Mouse (Mus musculus) heart, adult 11 months (tissue): ENCODE measurements around the gene Heatr1.

Experiments
- DNase-seq: peaks from one replicate; pipeline ENCODE4 v3.0.0; 2022

Gene Heatr1

DNA sequence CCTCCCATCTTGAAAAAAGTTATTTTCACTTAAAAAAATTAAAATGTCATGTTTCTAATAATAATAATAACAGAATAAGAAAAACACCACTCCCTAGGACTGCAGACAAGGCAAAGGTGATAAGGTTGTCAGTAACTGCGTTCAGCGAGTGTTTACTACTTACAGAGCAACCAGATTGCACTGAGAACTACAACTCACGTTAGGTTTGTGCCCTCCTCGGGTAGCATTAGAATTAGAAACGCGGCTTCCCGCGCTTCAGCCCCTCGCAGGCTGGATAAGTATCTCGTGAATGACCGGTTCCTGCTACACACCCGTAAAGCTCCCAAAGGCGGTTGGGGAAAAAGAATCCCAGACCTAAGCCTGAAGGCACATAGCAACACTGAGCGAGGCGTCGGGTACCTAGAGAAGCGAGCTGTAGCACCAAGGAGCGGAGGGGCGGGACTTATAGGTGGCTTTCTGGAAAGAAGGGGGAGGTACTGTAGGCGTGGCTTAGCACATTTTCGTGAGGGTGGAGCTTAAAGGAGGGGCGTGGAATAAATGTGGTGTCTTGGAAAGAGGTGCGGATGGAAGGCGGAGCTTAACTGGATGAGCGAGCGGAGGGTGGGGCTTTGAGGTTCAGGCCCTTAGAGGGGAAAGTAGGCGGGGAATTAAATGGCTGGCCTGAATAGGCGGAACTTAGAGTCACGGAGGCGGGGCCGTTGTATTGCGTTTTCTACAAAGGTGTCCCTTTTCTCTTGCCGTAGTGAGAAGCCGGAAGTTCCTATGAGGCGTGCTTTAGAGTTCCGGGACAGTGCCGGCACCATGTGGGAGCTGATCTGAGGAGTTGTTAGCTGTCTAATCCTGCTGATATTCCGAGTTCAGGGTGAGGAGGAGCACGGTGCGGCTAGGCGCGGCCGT, at the start of gene Heatr1:
TSS of gene Heatr1 (plus strand) at position 419 of the 897 bp plus-strand sequence.
- DNase-seq, result peak; percentile 100

DNA sequence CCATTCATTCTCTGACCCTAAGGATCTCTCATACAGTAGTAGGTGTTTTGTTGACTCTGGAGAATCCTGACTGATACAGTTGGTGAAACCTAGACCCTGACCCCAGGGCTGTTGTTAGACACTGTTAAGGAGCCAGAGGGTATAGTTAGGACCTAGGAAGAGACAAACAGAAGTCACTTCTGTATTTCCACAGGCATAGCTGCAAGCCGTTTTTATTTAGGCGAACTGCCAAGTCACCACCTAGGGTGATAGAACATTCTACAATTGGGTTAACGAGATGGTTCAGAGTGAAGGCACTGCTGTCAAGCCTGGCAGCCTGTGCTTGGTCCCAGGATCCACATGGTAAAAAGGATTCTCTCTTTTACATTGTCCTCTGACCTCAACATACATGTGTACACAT, 48.0 kb upstream of the Heatr1 start:
- DNase-seq, result no peak

- DNase-seq, result no peak
Measured at GRCm38 (mm10) chr13:12349197-12349824, 45.5 kb upstream of the Heatr1 start.

- DNase-seq, result no peak
Measured at GRCm38 (mm10) chr13:12356184-12356583, 38.6 kb upstream of the Heatr1 start.

DNA sequence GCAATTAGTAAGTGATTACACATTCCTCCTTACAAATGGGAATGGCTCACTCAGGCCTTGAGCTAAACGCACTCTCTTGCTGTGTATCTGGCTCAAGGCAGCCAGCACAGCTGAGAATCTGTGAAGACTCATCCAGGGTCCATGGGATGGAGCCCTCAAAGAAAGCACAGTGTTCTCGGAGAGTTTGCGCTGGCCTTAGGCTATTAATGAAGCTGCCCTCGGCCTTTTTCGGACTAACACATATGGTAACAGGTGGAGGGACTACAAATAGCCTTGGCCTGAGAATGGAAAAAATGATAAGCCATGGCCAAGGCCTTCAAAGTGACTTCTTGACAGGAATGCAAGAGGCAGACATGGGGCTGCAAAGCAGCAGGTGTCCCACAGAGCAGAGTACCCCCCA, 37.3 kb upstream of the Heatr1 start:
- peak; percentile 90 for DNase-seq

- DNase-seq, result no peak
Measured at GRCm38 (mm10) chr13:12361486-12361885, 33.3 kb upstream of the Heatr1 start.

GRCm38 (mm10) chr13:12369041-12369621, 25.7 kb upstream of the Heatr1 start:
- peak; percentile 97 for DNase-seq

- peak; percentile 99 for DNase-seq
Measured at GRCm38 (mm10) chr13:12369930-12370329, 24.9 kb upstream of the Heatr1 start.

GRCm38 (mm10) chr13:12372755-12373154, 22.1 kb upstream of the Heatr1 start:
- no peak for DNase-seq

DNA sequence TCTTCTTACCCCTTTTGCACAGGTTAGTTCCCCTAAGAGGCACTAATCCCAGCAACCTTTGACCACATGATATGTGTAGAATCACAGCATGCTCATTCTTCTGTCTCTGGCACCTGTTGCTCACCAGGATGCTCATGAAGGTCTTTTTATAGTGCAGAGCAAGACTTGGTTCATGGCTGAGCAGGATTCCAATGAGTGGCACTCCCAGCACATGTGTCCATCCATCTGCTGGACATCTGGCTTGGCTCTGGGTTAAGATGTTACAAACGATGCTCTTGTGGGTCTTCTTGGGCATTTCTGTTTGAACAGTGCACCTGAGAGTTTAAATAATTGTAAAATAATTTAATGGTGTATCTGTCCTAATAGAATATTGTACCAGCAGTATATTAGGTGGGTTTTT, 18.0 kb upstream of the Heatr1 start:
- DNase-seq, result peak; percentile 43

- DNase-seq, result peak; percentile 34
Measured at GRCm38 (mm10) chr13:12384796-12385195, 10.0 kb upstream of the Heatr1 start.

GRCm38 (mm10) chr13:12386286-12386685, 8.5 kb upstream of the Heatr1 start:
- DNase-seq, result peak; percentile 14

DNA sequence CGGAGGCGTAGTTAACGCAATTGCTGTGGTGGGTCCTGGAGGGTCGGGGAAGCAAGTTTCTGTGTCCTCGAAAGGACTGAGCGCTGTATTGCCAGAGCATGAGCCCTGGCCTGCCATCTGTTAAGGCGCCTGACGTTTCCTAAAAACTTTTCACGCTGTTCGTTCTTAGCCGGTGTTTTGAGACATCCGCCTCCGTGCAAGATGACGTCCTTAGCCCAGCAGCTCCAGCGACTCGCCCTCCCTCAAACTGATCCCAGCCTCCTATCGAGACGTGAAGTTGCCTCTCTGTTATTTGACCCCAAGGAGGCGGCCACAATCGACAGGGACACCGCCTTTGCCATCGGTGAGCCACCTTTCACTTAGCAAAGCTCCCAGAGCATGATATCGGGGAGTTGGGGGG, 744 bp downstream of the Heatr1 start:
- DNase-seq, result no peak

- DNase-seq, result peak; percentile 82
Measured at GRCm38 (mm10) chr13:12408343-12409066, 13.7 kb downstream of the Heatr1 start.

GRCm38 (mm10) chr13:12412016-12412415, 17.2 kb downstream of the Heatr1 start:
- peak; percentile 97 for DNase-seq

- DNase-seq, result peak; percentile 76
Measured at GRCm38 (mm10) chr13:12420596-12420995, 25.8 kb downstream of the Heatr1 start.

- DNase-seq, result peak; percentile 81
Measured at GRCm38 (mm10) chr13:12428556-12428955, 33.7 kb downstream of the Heatr1 start.

DNA sequence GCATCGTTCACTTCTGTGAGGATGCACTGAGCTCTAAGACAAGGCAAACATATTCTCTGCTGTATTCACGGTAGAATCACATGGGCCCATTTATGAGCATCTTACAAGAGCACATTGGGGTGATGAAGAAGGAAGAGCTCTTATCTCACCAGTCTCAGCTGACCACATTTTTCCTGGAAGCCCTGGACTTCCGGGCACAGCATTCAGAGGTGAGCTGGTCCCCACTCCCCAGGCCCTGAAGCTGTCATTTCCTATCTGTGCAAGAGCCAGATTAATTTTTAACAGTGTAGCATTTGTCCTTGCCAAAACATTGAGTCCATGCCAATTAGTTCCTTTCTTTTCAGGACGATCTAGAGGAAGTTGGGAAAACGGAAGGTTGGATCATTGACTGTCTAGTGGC, 39.0 kb downstream of the Heatr1 start:
- no peak for DNase-seq

- no peak for DNase-seq
Measured at GRCm38 (mm10) chr13:12439586-12439985, 44.8 kb downstream of the Heatr1 start.

GRCm38 (mm10) chr13:12440813-12441212, 46.0 kb downstream of the Heatr1 start:
- no peak for DNase-seq

DNA sequence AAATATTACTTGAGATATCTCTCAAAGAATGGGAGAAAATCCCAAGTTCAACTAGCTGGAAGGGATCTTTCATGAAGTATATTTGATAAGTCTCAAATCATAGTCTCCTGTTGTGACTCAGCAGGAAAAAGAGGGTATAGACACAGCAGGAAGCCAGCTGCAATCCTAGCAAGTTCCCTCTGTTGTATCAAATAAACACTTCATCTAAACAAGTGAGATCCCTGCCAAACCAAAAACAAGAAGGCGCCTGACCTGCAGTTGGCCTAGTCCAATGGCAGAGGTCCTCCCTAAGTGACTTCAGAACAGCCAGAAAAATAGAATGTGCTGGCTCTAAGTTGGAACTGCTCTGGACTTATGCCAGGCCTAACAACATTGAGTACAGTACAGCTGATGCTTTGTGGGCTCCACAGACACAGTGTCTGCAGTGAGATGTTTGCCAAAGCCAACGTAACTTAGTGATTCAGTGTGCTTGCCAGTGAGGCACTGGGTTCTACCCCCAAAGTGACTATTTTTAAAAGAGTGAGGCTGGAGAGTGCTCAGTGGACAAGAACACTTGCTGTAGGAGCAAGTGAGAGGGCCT, 47.3 kb downstream of the Heatr1 start:
- DNase-seq, result peak; percentile 93

- DNase-seq, result no peak
Measured at GRCm38 (mm10) chr13:12453150-12453549, 58.3 kb downstream of the Heatr1 start.
